Mouse (Mus musculus): ENCODE data around the gene Mdm2. TPM values are rescaled to one million over a fixed set of nuclear protein-coding genes. Genes with fewer than 3 reads are reported as not detected.
A peak's percentile ranks its signal among the peaks of the same experiment; 100 is the strongest.

The Mdm2 gene
- total RNA-seq, 2 experiments from 2014 or later, result 49.9 to 50.4 TPM

DNA sequence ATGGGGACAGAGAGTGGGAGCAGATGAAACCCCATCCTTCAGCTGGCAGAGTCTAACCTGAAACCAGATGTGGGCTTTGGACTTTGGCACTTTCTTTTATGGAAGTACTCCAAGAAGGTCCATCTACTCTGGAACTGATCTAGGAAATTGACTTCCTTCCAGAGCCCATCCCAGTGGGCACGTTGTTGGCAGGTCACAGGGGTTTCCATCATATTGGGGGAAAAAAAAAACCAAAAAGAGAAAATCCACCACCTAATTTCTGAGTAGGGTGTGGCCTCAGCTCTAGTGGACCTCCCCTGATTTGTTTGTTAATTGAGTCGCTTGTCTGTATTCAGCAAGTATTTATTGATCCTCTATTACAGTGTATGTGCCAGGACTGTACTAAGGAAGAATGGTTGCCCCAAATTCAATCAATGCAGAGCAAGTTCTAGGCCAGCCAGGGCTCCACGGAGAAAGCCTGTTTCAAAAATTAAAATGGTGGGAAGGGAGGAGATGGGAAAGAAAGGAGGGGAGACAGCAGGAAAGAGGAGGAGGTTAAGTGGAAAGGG, 55.9 kb downstream of the Mdm2 start:
- intact Hi-C loops (cut with DNase I), result no loop called here
- DNase-seq (ENCODE audit: low spot score in 2 of 2), result no peak

GRCm38 (mm10) chr10:117653779-117654173, 56.8 kb downstream of the Mdm2 start:
- DNase-seq (ENCODE audit: low spot score in 2 of 2), result no peak
- intact Hi-C loops (cut with DNase I), result no loop called here

DNA sequence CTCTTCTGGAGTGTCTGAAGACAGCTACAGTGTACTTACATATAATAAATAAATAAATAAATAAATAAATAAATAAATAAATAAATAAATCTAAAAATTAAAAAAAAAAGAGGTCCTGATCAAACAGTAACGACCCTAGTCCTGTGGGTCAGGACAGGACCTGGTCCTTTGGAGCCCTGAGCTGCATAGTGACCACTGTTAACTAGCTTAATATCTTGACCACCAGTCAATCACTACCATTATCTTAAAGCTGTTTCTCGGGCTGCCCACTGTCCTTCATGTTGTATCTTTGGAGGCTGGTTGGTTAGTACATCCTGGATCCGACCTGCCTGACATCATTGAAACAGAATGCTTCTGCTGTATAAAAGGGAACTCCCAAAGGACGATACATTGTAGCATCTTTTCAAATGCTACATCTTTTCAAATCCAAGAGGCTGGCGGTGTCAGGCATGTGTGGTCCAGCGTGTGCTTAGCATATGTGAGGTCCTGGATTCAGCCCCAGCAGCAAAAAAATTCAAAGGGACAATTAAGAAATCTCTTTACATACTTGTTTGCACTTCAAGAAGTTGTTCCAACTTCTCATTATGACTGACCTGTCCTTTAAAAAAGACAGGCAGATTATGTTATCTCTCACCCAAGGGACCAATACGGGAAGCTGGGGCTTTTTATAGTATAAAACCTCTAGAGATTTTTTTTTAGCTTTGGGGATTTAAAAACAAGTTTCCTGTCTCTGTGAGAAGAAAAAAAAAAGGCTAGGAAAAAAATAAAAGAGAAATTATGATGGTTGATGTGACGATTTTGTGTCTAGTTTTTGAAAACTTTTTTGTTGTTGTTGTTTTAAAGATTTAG, 57.4 kb downstream of the Mdm2 start:
- intact Hi-C loops (cut with DNase I), result no loop called here
- no peak for DNase-seq (ENCODE audit: low spot score in 2 of 2)

GRCm38 (mm10) chr10:117652378-117652774, 58.2 kb downstream of the Mdm2 start:
- intact Hi-C loops (cut with DNase I), result no loop called here
- no peak for DNase-seq (ENCODE audit: low spot score in 2 of 2)

GRCm38 (mm10) chr10:117651587-117652377, 58.8 kb downstream of the Mdm2 start:
- peak; percentile 14 to 79 for DNase-seq (ENCODE audit: low spot score in 2 of 2)
- intact Hi-C loops (cut with DNase I), result no loop called here

DNA sequence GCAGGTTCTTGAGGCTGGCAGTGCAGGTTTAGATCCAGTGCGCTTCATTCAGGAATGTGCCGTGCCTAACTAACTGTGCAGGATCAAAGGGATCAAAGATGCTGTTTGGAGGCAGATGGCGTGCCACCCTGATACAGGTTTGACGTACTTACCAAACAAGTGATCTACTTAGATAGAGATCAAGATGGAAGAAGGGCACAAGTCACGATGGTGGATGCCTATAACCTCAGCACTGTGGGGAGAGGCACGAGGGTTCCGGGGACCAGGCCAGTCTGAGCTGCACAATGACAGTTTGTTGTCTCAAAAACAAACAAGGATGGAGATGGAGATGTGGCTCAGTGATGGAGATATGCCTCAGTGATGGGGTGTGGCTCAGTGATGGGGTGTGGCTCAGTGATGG, 59.8 kb downstream of the Mdm2 start:
- intact Hi-C loops (cut with DNase I), result no loop called here

DNA sequence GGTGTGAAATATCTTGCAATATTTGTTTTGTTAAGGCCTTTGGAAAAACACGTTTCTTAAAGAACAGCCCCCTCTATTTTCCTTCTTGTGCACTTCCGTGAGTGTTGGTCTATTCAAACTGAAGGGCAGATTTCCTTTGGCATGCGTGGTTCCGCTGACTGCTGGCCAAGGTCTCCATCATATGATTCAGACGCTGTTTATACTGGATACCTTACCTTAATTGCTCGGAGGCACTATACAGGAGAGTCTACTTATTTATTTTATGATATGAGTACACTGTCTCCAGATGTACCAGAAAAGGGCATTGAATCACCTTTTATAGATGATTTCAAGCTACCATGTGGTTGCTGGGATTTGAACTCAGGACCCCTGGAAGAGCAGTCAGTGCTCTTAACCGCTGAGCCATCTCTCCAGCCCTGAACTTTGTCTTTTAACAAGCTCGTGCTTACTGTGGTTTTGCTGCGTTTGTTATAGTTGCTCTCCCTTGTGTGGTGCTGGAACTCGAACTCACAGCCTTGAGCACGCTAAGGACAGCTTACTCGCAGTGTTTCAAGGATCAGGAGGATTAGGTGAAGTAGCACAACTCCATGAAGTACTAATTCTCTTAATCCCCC, 60.4 kb downstream of the Mdm2 start:
- no peak for DNase-seq (ENCODE audit: low spot score in 2 of 2)
- intact Hi-C loops (cut with DNase I), result no loop called here

More for the DNA sequence above, 59.8 kb downstream of the Mdm2 start:
- DNase-seq (ENCODE audit: low spot score in 2 of 2), result no peak

DNA sequence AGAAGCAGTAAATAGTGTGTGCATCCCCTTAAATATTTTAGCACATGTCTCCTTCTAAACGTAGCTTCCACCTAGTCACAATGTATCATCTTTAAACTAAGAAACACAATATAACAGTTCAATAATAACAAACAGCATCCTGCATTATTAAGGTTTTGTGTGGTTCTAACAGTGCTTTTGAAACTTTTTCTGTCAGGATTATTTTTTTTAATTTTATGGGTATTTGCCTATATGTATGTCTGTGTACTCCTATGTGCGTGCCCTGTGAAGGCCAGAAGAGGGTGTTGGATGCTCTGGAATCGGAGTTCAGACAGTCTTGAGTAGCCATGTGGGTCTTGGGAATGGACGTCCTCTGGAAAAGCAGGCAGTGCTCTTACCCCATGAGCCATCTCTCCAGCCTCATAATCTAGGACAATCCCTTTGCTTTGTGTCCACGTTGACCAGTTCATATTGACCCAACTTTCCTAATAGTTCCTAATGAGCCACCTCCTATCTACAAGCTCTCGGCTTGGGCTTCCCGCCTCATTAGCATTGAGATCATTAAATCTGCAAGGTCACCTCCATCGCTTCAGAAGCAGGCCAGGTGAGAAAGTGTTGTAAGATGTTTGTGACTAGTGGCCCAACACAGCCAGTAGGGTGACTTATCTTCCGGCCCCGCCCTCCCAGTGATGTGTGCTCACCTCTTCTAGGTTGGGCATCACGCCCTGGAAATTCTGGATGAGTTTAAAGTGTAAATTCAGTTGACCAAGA, 61.1 kb downstream of the Mdm2 start:
- no peak for DNase-seq (ENCODE audit: low spot score in 2 of 2)
- intact Hi-C loops (cut with DNase I), result no loop called here

DNA sequence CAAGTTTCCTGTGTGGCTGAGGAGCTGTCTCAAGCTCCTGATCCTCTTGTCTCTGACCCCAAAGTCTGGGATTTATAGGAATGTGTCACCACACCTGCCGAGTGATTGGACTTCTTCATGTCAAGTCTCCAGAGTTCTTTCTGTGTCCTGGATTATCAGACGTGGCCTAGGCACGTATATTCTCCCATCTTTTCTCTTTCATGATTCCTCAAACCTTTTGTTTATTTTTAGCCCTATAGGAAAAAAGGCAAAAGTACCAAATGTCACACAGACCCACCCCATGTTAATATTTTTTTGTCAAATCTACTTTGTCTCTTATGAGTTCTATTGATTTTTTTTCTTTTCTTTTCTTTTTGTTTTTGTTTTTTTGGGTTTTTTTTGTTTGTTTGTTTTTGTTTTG, 61.9 kb downstream of the Mdm2 start:
- intact Hi-C loops (cut with DNase I), result no loop called here
- no peak for DNase-seq (ENCODE audit: low spot score in 2 of 2)

DNA sequence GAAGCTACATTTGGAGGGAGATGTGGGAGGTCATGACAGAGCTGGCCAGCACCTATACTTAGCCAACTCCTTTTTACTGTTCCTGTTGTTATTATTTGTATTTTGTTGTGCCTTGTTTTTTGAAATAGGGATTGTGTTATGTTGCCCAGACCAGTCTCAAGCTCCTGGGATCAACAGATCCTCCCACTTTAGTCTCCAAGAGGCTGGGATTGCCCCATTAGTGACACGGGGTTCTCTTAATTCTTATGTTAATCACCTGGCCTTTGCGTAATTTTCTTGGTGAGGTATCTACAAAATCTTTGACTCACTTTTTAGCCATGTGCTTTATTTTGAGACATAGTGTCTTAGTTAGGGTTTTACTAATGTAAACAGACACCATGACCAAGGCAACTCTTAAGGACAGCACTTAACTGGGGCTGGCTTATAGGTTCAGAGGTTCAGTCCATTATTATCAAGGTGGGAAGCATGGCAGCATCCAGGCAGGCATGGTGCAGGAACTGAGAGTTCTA, 62.5 kb downstream of the Mdm2 start:
- intact Hi-C loops (cut with DNase I), result no loop called here
- no peak for DNase-seq (ENCODE audit: low spot score in 2 of 2)

- DNase-seq (ENCODE audit: low spot score in 2 of 2), result peak; percentile 73 to 83
- intact Hi-C loops (cut with DNase I), result no loop called here
These were observed 63.4 kb downstream of the Mdm2 start for GRCm38 (mm10) chr10:117647158-117647505.

DNA sequence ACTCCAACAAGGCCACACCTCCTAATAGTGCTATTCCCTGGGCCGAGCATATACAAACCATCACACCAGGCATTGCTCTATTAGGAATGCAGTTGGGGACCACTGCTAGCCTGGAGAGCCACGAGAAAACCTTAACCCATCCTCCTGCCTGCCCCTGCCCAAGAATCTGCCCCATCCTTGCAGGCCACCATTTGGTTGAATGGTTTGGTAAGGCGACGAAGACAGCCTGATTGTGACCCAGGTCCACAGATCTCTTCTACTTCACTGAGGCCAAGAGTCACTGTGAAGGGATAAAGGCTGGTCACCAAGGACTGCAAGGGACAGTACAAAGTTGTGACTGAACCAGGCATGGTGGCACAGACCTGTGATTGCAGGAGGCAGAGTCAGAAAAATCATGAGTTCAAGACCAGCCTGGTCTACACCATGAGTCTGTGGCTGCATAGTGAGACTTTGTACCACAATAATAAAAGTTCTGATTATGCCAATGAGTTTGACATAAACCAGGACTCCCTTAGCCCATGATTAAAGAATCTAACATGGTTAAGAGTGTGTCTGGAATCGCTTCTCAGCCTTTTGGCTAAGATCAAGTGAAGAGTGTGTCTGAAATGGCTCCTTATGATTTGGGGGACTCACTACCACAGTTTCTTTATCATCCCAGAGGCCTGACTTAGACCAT, 63.9 kb downstream of the Mdm2 start:
- no peak for DNase-seq (ENCODE audit: low spot score in 2 of 2)
- intact Hi-C loops (cut with DNase I), result no loop called here

DNA sequence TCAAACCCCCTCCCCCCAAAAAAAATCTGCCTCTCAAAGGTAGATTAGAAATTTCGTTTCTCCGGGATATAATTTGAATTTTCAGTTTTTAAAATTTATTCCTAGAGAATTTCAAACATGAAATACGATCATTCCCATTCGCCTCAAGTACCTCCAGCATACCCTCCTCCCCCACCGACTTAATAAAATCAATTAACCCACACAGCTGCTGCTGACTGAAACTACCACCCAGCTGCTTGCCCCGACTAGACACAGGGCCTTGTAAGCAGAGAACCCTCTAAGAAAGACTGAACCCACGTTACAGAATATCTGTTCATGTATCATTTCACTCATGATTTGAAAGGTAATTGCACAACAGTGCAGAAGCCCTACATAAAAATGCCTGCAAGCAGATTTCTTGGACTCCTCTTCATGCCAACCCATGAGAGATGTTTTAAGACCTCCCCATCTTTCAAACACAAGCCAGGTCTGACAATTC, 65.0 kb downstream of the Mdm2 start:
- intact Hi-C loops (cut with DNase I), result no loop called here
- DNase-seq (ENCODE audit: low spot score in 2 of 2), result no peak

GRCm38 (mm10) chr10:117644828-117645227, 65.7 kb downstream of the Mdm2 start:
- intact Hi-C loops (cut with DNase I), result no loop called here
- DNase-seq (ENCODE audit: low spot score in 2 of 2), result no peak

GRCm38 (mm10) chr10:117644429-117644748, 66.2 kb downstream of the Mdm2 start:
- no peak for DNase-seq (ENCODE audit: low spot score in 2 of 2)
- intact Hi-C loops (cut with DNase I), result no loop called here

GRCm38 (mm10) chr10:117643711-117644428, 66.7 kb downstream of the Mdm2 start:
- intact Hi-C loops (cut with DNase I), result no loop called here

GRCm38 (mm10) chr10:117643302-117643701, 67.3 kb downstream of the Mdm2 start:
- intact Hi-C loops (cut with DNase I), result no loop called here
- DNase-seq (ENCODE audit: low spot score in 2 of 2), result no peak

More at GRCm38 (mm10) chr10:117643711-117644428, 66.7 kb downstream of the Mdm2 start:
- no peak for DNase-seq (ENCODE audit: low spot score in 2 of 2)
